Mouse (Mus musculus) bone marrow macrophage, adult 2 months (primary cell): ENCODE data around the gene Cyb561d2.

Experiments used
- CTCF ChIP-seq: IDR thresholded peaks from 2 replicates; pipeline ENCODE4 v1.5.1; 2012; ENCODE audit warnings: low read depth, mild to moderate bottlenecking, low read length, moderate library complexity
- POLR2A ChIP-seq: IDR thresholded peaks from 2 replicates; pipeline ENCODE4 v1.6.1; 2012; ENCODE audit warnings: mild to moderate bottlenecking, low read depth, low read length, borderline replicate concordance

DNA sequence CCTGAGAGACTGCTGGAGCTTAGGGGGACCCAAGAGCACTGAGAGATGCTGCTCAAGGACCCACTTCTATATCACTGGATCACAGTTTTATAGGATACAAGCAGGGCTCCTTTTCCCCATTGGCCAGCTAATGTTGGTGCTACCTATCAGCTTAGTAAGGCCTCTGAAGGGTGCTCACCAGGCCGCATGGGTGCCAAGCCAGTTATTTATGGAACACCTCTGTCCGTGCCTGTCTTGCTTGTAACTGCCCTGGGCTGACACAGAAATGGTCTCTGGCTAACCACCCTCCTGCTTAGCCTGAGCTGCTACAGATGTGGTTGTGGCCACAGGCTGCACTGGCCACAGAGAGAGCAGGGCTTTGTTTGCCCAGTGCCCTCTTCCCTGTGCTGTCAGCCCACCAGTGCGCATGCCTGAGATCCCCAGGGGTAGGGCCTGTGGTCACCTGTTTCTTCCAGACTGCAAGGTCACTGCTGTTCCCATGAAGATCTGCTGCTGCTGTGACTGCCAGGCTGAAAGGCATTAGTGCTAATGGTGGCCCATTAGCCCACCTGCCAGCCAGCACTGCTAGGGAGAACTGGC lies 41.2 kb downstream of the Cyb561d2 start:
- no peak for TF ChIP-seq CTCF
- no peak for TF ChIP-seq POLR2A
